Mouse (Mus musculus) spleen, adult 2 months (tissue): ENCODE measurements around the gene Serpina5.

ENCODE experiments used
- CTCF ChIP-seq: fragments of 200-500 bp; IDR thresholded peaks from 2 replicates; pipeline ENCODE4 v1.5.1; 2011; ENCODE audit warnings: mild to moderate bottlenecking, inconsistent platforms; ENCODE audit not compliant: insufficient read depth, insufficient read length, insufficient replicate concordance; ENCODE audit errors: extremely low read depth
- POLR2A ChIP-seq: fragments of 200-500 bp; IDR thresholded peaks from 2 replicates; pipeline ENCODE4 v1.6.1; 2011; ENCODE audit warnings: low read depth, low read length, inconsistent platforms

GRCm38 (mm10) chr12:104143286-104143685, 42.4 kb downstream of the Serpina5 start:
- TF ChIP-seq POLR2A (no peak), CTCF (no peak)
